Mouse (Mus musculus) hematopoietic stem cell, adult 5-6 weeks (primary cell): ENCODE results near the gene Rassf2. TPM values are rescaled to one million over a fixed set of nuclear protein-coding genes. Genes with fewer than 3 reads are reported as not detected.

ENCODE experiments used
- ATAC-seq, 2 experiments: fragments of 125-278 bp in 1 of 2; replicated peaks in 1 of 2; 2 replicates each; pipeline ENCODE4 v1.8.0; 2016 to 2017; ENCODE audit warnings: inconsistent platforms in 2 of 2, mild to moderate bottlenecking in 2 of 2, moderate number of reproducible peaks in 2 of 2, low read depth in 1 of 2, moderate TSS enrichment in 1 of 2; ENCODE audit not compliant: low FRiP score in 2 of 2, poor library complexity in 2 of 2, severe bottlenecking in 2 of 2, insufficient read depth in 1 of 2, low TSS enrichment in 1 of 2
- total RNA-seq: library from RNA; stranded (forward); fragments of 172-1452, 232-1000 nt; gene quantifications from 2 replicates; pipeline ENCODE4 v1.2.3, GENCODE M21; 2017

The Rassf2 gene
- total RNA-seq, 1 experiment from 2014 or later: 130 TPM

DNA sequence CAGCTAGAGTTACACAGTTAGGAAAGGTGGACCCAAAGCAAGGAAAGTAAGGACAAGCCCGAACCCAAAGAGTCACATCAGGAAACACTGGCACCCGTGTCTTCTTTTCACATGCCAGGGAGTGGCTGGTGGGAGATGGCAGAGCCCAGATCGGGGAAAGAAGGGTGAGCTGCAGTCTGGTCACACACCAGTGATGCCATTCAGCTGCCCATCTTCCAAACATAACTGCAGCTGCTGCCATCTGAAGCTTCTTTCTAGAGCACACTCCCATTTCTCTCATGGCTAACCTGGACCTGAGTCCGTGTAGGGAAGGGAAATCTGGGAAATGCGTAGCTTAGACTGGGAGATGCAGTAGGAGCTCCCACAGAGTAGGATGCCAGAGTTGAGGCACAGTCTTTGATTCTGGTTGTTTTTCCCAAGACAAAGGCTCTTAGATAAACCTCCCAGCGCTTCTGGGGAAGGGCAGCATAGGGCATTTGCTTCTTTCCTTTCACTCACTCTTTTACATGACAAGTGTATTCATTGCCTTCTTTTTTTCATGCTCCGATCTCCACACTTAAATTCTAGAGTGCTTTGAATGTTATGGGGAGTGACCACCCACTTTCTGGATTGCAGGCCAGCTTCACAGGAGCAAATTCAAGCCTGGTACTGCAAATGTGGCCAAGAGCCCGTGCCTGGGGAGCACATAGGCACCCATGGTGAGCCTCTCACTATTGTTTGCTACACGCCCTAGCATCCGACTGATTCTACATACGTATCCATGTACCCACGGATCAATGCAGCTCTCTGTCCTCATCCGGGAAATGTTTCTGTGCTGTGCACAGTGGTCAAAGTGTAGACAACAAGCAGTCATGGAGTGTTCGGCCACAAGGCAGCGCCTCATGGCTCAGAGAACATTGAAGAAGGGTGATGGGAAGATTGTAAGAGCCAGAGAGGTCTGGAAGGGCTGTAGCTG lies 14.5 kb upstream of the Rassf2 start:
- ATAC-seq: no peak

DNA sequence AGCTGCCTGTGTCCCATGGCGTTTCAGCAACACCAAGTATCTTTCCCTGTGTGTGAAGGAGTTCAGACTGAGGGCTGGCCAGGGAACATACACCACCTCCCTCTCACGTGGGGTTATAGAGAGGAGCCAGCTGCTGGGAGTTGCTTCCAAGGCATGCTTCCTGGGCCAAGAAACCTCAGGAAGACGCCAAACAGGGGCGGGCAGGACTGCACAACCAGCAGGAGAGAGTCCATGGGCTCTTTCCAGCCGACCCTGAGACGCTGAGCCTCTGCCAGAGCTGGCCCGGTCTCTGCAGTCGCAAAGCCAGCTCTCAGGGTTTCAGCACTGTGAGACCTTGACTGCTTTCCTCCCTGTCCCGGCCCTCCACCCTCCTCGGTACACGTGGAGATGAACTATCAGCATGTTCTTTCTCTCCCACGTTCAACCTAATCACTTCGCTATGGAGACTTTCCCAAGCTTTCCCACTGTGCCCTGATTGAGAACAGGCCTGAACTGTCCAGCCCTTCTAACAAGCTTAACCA lies 13.1 kb upstream of the Rassf2 start:
- no peak for ATAC-seq

DNA sequence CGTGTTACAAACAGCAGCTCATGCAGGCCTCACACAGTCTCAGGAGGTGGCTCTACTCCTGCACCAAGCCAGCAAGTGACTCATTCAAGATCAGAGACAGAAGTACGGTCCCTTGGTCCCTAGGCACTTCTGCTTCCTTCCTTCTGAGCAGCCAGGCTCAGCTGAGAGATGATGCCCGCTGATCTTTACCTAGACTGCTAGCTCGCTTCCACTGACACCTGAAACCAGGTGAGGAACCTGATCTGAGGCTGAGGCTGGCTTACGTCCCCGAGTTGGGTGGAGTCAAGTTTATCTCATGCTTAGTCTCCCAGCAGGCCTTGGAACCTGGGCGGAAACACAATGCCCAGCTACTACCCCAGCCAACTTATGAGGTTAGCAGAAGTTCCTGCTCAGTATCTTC lies 9.8 kb upstream of the Rassf2 start:
- ATAC-seq: peak in 1 of 2 experiments; percentile 49; a peak in 2 of 4 replicates

DNA sequence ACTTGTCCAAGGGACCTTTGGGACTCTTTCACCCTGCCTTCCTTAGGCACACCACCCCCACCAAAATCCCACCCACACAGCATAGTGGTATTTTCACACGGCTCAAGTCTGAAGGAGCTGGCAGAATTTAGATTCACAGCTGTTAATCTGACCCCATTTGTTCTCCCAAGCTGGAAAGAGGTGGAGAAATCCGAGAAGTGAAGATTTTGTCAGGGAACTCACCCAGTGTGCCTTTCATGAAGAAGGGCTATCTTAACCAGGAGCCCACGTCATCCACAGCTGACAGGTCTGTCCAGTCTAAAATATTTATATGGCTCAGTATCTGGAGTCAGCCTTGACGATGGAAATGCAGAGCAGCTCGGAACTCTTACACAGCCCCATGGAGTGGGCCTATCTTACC lies 6.3 kb upstream of the Rassf2 start:
- no peak for ATAC-seq

DNA sequence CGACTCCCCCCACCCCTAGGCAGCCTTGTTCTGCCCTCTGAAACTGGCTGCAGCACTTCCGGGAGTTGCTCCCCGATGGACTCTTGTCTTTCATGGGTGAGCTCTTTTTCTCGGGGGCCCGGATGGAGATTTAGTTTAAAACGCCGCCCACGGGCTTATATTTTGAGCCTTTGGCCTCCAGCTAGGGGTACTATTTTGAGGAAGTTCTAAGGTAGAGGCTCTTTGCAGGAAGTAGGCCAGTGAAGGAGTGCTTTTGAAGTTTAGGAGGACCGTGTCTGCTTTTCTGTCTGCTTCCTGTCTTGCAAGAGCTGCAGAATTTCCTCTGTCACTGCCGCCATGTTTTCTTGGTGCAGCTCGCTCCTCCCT lies 5.4 kb upstream of the Rassf2 start:
- peak; percentile 56 to 74; a peak in 3 of 4 replicates for ATAC-seq

DNA sequence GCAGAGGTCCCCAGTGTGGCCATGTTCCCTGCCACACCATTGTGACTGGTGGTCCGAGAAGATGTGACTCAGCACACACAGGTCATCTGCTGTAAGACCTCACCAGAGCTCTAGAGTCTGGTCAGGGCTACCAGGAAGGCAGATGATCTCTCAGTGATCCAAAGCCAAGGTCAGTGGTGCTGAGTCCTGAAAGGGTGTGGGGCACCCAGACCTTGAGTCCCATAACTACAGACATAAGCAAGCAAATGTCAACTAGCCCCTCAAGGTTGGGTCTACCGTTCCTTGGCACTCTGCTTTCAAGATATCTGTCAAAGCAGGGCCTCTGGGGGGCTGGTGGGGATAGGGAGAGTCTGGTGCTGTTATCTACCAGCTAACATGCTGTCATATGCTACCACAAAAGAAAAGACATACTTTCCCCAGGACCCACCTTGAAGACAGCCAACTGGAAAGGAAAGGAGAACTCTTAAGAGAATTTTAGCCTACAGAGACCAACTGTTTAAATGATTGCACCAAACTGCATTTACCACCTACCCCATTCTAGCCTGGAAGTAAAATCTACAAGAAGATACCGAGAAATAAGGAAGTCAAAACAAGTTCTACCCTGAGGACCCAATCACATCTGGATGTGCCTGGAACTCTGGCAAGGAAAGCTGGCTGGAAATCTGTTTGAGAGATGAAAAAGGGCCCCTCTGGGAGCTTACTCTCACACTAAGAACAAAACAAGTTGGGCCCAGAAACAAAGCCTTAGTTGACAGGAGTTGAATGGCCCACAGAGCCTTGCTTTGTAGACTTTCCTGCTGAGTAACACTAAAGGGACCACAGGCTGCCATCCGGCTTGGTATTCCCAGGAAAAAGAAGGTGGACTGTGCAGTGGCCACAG lies 4.8 kb upstream of the Rassf2 start:
- no peak for ATAC-seq

DNA sequence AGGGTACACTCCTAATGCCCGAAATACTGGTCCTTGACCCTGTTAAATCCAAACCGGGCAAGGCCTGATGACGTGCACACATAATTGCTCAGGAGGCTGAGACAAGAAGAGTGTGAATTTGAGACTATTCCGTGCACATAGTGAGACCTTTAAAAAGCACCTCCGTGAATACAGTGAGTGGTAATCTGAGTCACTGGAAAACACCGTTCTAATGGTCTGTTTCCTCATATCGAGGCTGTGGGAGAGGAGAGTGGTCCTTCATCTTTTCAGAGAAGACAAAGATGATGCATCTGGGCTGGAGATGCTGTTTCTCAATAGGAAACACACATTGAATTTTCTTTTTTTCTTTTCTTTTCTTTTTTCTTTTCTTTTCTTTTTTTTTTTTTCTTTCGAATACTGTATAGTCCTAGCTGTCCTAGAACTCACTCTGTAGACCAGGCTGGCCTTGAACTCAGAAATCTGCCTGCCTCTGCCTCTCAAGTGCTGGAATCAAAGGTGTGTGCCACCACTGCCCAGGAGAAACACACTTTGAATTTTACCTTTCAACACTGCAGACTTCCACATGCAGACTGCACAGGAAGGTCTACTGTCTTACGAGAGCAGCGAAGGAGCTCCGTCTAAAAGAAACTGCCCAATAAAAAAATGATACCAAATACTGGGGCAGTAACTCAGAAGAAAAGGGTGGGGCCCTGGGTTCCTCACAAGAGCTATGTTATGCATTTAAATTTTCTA lies 1.5 kb upstream of the Rassf2 start:
- no peak for ATAC-seq

DNA sequence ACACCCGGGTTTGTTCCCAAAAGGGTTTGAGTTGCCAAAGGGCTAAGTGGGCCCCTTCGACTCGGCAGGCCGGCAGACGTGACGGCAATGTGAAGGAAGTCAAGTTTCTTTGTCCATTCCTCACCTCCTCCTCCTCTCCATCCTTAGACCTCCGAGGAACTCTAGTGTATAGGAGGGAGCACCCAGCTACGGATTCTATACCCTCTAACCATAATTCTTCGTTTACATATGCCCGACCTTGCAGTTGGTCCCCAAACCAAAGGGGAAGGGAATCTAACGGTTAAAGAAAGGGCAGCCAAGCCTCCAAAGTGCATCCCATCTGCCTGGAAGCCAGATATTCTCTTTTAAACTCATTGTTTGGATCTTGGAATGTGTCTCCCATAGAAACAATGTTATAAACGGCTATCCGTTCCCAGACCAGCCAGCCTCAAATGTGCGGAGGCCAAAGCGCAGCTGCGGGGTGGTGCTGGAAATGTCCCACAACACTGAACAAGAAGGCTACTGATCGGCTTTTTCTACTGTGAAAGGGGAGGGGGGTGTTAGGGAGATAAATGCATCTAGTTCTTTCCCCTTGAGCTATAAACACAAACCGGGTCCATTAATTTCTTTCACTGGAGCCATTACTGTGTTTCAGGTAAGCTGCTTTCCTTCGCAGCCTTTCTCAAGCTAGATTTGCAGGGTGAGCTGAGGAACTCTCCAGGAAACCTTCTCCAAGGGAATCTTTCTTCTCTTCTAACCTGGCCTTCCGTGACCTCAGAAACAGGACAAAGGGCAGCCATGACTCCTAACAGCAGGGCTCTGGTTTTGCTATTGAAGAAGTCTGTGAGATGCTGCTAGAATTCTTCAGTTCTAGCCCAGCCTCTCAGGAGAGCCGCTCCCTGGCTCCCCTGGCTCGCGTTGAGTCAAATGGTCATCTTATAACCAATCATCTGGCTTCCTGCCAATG lies 633 bp upstream of the Rassf2 start:
- ATAC-seq: no peak

DNA sequence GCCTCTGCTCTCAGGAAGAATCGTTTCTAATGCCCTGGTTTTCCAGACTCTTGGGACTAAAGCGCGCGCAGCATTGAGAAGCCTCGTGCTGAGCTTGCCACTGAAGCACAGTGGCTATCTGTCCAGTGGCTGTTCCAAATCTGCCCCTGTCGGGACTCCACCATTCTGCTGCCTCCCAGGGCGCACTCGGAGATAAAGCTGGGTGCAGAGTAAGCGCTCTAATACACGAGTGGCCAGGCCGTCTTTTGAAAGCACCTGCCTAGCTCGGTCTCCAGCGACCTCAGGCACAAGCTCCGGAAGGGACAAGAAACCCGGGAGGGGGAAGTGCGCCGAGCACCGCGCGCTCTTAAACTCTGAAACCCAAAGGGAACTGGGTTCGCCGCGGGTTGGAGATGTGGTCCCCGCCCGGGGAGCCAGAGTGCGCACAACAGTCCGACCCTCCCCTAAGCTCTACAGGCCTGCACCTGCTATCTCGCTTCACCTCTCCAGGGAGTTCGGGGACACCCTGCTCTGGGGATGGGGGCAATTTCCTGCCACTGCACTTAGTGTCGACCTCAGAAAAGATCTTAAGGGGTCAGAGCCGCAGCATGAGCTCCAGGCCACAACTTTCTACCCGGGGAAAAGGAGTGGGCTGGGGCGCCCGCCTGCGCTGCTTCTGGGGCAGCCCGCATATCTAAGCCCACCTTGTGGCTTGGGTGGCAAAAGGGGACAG lies 1.0 kb downstream of the Rassf2 start:
- ATAC-seq: peak; percentile 44 to 52

DNA sequence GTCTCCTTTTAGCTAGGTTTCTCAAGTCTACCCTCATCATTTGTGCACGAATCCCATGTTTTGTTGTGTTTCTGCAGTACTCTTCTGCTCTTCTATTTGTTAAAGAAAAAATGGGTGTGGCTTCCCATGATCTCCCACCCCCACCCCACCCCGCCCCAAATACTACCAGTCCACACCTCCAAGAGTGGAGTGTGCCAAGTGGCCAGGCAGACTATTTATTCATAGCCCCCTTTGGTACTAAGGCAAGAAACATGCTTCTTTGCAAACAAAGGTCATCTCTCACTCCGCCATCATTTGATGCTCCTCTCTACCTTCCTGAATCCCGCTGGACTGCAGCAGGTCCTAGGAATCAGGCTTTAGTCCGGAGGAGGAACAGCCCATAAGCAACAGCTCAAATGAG lies 2.0 kb downstream of the Rassf2 start:
- ATAC-seq: no peak

DNA sequence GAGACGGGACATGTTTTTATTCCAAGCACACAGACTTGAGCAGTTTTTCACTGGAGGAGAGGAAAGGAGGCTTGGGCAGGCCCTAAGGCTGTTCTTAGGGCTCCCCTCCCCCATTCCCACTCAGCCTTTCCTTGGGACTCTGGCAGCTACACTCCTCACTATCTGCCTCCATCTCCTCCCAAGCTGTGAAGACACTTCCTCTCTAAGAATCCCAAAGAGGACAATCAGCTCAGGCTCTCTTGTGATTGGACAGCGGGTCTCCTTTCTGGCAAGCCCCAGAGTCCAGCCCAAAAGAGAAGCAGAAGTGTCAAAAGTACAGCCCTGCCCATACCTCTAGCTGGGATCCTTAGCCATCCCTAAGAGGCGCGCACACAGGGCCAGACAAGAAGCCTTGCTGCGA lies 2.7 kb downstream of the Rassf2 start:
- ATAC-seq: no peak

DNA sequence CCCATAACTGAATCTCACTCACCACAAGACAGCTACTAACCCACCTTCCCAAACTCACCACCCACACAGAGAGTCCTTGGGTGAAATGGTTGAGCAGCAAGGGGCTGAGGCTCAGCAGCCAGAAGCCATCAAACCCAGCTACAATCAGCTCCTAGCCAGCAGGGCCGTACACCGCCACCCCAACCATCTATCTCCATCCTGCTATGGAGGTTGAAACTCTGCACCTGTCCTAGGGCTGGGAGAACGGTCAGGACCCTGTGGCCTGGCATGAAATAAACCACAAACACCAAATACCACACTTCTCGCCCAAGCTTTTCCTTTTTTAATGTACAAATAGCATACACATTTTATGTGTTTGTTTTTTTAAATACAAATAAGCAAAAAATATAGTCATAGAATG lies 6.0 kb downstream of the Rassf2 start:
- ATAC-seq: no peak

DNA sequence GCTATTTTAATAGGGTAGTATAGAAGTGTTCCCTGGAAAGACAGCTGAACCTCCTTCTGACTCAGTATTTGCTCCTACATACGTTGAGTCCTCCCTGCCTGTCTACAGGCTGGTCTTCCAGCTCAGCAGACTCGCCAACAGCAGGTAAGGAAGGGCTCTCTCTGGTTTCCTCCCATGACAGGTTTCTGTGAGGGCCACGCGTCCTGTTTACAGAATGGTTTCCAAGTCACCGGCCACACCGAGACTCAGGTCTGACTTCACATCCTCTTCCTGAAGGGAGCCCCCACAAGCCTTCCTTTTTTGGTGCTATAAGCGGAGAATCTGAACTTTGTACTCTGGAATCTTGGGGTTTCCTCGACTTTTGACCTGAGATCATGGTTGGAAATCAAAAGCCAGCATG lies 7.4 kb downstream of the Rassf2 start:
- ATAC-seq: peak; percentile 35 to 43

DNA sequence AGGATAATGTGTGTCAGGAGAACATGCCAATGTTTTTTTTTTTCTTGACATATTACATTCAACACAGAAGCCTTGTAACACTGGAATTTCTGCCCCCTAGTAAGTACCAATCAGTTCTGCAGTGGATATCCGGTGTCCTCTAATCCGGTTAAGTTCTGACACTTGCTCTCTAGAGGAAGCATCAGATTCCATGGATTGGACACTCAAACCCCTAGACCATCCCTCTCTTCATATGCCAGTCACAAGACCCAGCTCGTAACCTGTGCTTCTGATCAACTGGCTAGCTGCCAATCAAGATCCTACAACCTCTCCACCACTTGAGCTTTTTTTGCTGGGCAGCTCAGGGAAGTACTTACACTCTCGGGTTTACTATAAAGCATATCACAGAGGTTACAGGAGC lies 8.4 kb downstream of the Rassf2 start:
- no peak for ATAC-seq

DNA sequence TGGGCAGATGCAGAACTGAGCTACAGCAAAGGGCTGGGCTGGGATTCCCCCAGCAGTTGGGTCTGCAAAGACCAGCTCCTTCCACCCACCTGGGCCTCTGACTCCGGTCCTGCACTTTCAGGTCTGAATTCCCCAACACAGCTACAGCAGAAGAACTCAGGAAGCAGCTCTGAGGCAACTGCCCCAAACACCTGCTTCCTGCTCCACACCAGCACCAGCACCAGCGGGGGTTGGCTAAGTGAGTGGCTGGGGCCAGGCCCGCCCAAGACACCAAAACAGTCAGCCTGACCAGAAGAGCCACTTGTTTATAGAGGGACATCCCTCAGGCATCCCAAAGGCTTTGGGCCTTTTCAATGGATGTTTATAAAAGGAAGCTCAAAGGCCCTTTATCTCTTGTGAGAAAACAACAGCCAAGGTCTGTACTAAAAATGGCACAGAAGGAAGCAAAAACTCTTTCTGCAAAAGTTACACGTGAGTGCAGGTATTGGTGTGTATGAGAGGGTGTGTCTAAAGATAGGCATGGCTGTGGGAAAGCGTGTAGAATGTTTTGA lies 9.0 kb downstream of the Rassf2 start:
- ATAC-seq: peak; percentile 78 to 82

DNA sequence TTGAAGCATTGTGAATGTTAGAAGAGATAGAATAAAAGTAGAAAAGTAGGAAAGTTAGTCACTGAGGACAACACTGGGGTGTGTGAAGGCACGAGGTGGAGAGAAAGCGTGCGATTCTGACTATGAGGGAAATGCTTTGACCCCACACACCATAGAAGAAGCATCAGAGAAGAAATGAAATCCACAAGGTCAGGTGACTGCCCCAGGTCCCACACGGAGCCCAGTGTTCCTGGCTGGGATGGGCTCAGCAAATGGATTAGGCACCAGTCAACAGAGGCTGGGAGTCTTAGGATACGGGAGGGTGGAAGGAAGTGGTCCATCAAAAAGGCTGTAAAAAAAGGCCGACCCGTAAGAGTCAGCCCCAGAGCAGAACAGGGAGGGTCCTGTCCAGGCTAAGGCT lies 9.6 kb downstream of the Rassf2 start:
- ATAC-seq: no peak
